Mouse (Mus musculus) hindbrain, embryonic 14.5 days (tissue): ENCODE measurements around the gene Inafm2. TPM values are rescaled to one million over a fixed set of nuclear protein-coding genes. Genes with fewer than 3 reads are reported as not detected.
A peak's percentile ranks its signal among the peaks of the same experiment; 100 is the strongest.

ENCODE experiments used
- ATAC-seq: fragments of 200-750 bp; cut with Nextera tagmentation; 2 replicates; pipeline ENCODE4 v1.8.0; 2017; ENCODE audit warnings: moderate number of reproducible peaks, mild to moderate bottlenecking, moderate TSS enrichment, moderate library complexity; ENCODE audit not compliant: low FRiP score
- DNase-seq: peaks from one replicate; pipeline ENCODE4 v3.0.0-alpha.2; 2015; ENCODE audit warnings: low spot score
- H3K27ac ChIP-seq: fragments of 300-500 bp; sonication (generic); 2 replicates; pipeline ENCODE4 v1.5.1; 2014; ENCODE audit warnings: mild to moderate bottlenecking, moderate library complexity
- H3K27me3 ChIP-seq: fragments of 300-500 bp; sonication (generic); 2 replicates; pipeline ENCODE4 v1.6.1; 2014; ENCODE audit warnings: mild to moderate bottlenecking, low read length, mixed read lengths; ENCODE audit not compliant: control insufficient read depth, insufficient read depth
- H3K36me3 ChIP-seq: fragments of 300-500 bp; sonication (generic); replicated peaks from 2 replicates; pipeline ENCODE4 v1.6.1; 2014; ENCODE audit not compliant: control insufficient read depth, insufficient read depth
- H3K4me1 ChIP-seq: fragments of 300-500 bp; sonication (generic); replicated peaks from 2 replicates; pipeline ENCODE4 v1.6.1; 2014; ENCODE audit warnings: antibody characterized with exemption, low read length, mixed read lengths; ENCODE audit not compliant: control insufficient read depth, insufficient read depth
- H3K4me2 ChIP-seq: fragments of 300-500 bp; sonication (generic); replicated peaks from 2 replicates; pipeline ENCODE4 v1.6.1; 2014; ENCODE audit warnings: mild to moderate bottlenecking, moderate library complexity
- H3K4me3 ChIP-seq: fragments of 300-500 bp; sonication (generic); replicated peaks from 2 replicates; pipeline ENCODE4 v1.5.1; 2014; ENCODE audit warnings: mild to moderate bottlenecking, low read length
- H3K9ac ChIP-seq: fragments of 300-500 bp; sonication (generic); 2 replicates; pipeline ENCODE4 v1.6.1; 2014
- H3K9me3 ChIP-seq: fragments of 300-500 bp; sonication (generic); 2 replicates; pipeline ENCODE4 v1.6.1; 2016; ENCODE audit warnings: low read length; ENCODE audit not compliant: control insufficient read depth
- WGBS: fragments of 180-500 bp; shearing (Covaris S2); extraction: QIAGEN DNeasy Blood & Tissue Kit; methylation state at CpG from one replicate; pipeline ENCODE4 v1.1.7; 2014; 5-methylcytosine and 5-hydroxymethylcytosine counted together
- polyA plus RNA-seq: library from polyadenylated mRNA; unstranded; fragments of >200 nt; fragmentation: Nextera tagmentation; extraction: Ambion mirVana; gene quantifications from 2 replicates; pipeline ENCODE4 v1.2.1, GENCODE M21; 2014

Inafm2 gene
- polyA plus RNA-seq, 1 experiment from 2014 or later, result 30.6 TPM

DNA sequence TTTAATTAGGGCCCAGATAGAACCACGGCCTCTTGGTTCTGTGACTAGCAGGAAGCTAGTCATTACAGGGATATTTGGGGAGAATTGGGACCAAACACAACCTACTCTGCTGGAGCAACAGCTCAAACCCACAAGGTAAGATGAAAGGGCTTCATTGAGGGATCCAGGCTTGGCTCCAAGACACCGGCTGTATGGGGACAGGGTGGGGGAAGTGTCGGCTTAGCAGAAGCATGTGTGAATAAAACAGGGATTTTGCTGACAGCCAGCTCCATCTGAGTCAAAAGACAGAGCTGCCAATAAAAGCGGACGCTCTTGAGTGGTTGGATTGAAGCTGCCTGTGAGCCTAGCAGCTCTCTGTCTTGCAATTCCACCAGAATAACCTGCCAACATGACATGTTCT, 12.2 kb upstream of the Inafm2 start:
- Histone ChIP-seq H3K4me3 (no peak overlapping the region), H3K9me3 (no peaks in the 10 kb centered on the region), H3K36me3 (no peaks in the 10 kb centered on the region), H3K4me1 (no peaks in the 10 kb centered on the region), H3K9ac (no peak overlapping the region), H3K4me2 (no peak overlapping the region), H3K27ac (no peak overlapping the region), H3K27me3 (peaks cover 14% of the 10 kb centered on the region; the same call in 1 of the 2 replicates)
- 59% methylated on average over 5 of the region's 5 CpGs for WGBS
- DNase-seq (no peak), ATAC-seq (no peak)

- no peak overlapping the region for H3K4me3 ChIP-seq
- H3K27me3 ChIP-seq, result peaks cover 4% of the 10 kb centered on the region
- H3K9me3 ChIP-seq, result no peaks in the 10 kb centered on the region
- no peaks in the 10 kb centered on the region for H3K36me3 ChIP-seq
- no peak overlapping the region for H3K27ac ChIP-seq
- WGBS, result 70% methylated on average over 3 of the region's 3 CpGs
- ATAC-seq, result no peak
- peaks cover 9% of the 10 kb centered on the region; the same call in 1 of the 2 replicates for H3K4me1 ChIP-seq
- no peak overlapping the region for H3K4me2 ChIP-seq
- no peak overlapping the region for H3K9ac ChIP-seq
- DNase-seq, result no peak
These were observed 5.2 kb upstream of the Inafm2 start for GRCm38 (mm10) chr2:118740341-118740740.

DNA sequence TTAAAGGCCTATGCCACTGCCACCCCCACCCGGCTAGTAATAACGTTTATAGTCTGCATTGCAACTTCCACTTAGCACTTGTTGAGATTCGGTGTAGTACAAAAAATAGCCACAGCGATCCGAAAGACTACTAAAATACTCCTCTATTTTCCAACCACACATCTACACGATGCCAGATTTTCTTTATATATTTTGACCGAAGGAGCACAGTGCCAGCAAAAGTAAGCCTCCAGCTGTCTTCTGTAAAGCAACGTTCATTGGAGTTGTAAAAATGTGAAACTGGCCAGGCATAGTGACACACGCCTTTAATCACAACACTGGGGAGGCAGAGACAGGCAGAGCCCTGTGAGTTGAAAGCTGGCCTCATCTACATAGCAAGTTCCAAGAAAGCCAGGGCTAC, 4.4 kb upstream of the Inafm2 start:
- Histone ChIP-seq H3K36me3 (no peaks in the 10 kb centered on the region), H3K4me2 (no peak overlapping the region), H3K9me3 (no peaks in the 10 kb centered on the region), H3K4me3 (no peak overlapping the region), H3K27me3 (peaks cover 4% of the 10 kb centered on the region), H3K9ac (no peak overlapping the region), H3K27ac (no peak overlapping the region), H3K4me1 (peaks cover 9% of the 10 kb centered on the region; the same call in 1 of the 2 replicates)
- DNase-seq, result no peak
- 77% methylated on average over 9 of the region's 9 CpGs for WGBS
- ATAC-seq, result no peak

GRCm38 (mm10) chr2:118743261-118743943, 2.2 kb upstream of the Inafm2 start:
- H3K36me3 ChIP-seq, result no peaks in the 10 kb centered on the region
- H3K9me3 ChIP-seq, result no peaks in the 10 kb centered on the region
- H3K27me3 ChIP-seq, result peaks cover 4% of the 10 kb centered on the region
- no peak overlapping the region for H3K4me3 ChIP-seq
- H3K27ac ChIP-seq, result no peak overlapping the region
- no peak for ATAC-seq
- peak; percentile 79 for DNase-seq
- H3K4me2 ChIP-seq, result no peak overlapping the region; the same call in 1 of the 2 replicates
- no peak overlapping the region for H3K9ac ChIP-seq
- WGBS, result 22% methylated on average over 8 of the region's 8 CpGs
- H3K4me1 ChIP-seq, result peaks cover 24% of the 10 kb centered on the region

DNA sequence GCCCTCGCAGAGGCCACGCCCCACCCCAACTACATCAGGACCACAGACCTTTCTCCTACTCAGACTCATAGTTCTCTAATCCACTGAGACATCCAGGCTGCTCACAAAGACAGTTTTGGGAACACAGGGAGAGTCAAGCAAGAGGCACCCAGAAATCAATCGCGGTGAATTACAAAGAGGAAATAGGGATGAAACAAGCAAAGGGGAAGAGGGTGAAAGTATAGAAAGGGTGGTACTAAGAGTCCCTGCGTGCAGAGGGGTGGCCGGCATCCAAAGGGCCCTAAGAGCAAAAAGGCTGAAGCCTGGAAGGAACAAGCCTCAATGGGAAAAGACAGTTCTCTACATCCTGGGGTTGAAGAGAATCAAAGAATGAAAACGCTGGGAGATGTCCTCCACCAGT, 937 bp upstream of the Inafm2 start:
- peaks cover 4% of the 10 kb centered on the region for H3K27me3 ChIP-seq
- DNase-seq, result no peak
- no peak for ATAC-seq
- H3K9ac ChIP-seq, result no peak overlapping the region
- no peaks in the 10 kb centered on the region for H3K36me3 ChIP-seq
- peaks cover 36% of the 10 kb centered on the region for H3K4me1 ChIP-seq
- 8% methylated on average over 7 of the region's 7 CpGs for WGBS
- no peak overlapping the region for H3K27ac ChIP-seq
- peak overlapping the region; percentile 84 for H3K4me2 ChIP-seq
- H3K4me3 ChIP-seq, result peak overlapping the region; percentile 89
- no peaks in the 10 kb centered on the region for H3K9me3 ChIP-seq

DNA sequence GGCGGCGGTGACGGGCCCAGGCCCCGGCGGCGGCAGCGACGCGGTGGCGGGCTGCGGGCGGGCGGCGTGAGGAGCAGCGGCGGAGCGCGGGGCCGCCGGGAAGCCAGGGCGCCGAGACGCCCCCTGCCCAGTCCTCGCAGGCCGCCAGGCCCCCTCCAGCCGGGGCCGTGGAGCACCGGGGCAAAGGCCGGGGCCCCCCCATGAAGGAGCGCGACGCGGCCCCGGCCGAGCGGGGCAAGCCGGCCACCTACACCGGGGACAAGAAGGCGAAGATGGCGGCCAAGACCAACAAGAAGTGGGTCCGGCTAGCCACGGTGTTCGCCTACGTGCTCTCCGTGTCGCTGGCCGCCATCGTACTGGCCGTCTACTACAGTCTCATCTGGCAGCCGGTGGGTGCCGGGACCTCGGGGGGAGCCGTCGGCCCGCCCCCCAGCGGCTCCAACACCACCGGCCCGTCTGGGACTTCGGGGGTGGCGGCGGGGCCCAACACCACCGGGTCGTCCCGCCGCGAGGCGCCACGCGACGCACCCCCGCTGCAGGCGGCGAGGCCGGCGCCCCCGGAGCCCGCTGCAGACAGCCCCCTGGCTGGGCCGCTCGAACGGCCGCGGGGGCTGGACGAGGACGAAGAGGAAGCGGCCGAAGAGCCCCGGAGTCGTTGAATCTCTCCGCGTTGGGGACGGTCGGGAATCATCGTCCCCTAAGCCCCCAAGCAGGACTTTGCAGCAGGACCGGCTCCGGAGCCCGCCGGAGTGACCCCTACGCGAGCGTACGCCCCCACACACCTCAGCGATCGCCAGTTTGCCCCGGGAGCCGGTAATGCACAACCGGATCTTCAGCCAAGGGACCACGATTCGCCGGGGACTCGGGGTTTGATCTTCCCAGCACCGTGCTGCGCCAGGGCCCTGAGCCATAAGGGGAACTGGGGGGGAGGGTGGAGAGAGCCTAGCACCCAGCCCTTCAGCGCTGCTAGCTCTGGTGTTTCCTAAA, 650 bp downstream of the Inafm2 start:
- WGBS, result under 1% methylated on average over 100 of the region's 113 CpGs
- H3K4me1 ChIP-seq, result peaks cover 48% of the 10 kb centered on the region
- H3K27ac ChIP-seq, result peak overlapping the region; percentile 75
- H3K4me3 ChIP-seq, result peak overlapping the region; percentile 89
- H3K36me3 ChIP-seq, result no peaks in the 10 kb centered on the region
- H3K4me2 ChIP-seq, result peak overlapping the region; percentile 84
- peak overlapping the region; percentile 94 for H3K9ac ChIP-seq
- H3K27me3 ChIP-seq, result peaks cover 4% of the 10 kb centered on the region; the same call in 1 of the 2 replicates
- no peaks in the 10 kb centered on the region for H3K9me3 ChIP-seq
- DNase-seq (no peak), ATAC-seq (peak; percentile 36)

DNA sequence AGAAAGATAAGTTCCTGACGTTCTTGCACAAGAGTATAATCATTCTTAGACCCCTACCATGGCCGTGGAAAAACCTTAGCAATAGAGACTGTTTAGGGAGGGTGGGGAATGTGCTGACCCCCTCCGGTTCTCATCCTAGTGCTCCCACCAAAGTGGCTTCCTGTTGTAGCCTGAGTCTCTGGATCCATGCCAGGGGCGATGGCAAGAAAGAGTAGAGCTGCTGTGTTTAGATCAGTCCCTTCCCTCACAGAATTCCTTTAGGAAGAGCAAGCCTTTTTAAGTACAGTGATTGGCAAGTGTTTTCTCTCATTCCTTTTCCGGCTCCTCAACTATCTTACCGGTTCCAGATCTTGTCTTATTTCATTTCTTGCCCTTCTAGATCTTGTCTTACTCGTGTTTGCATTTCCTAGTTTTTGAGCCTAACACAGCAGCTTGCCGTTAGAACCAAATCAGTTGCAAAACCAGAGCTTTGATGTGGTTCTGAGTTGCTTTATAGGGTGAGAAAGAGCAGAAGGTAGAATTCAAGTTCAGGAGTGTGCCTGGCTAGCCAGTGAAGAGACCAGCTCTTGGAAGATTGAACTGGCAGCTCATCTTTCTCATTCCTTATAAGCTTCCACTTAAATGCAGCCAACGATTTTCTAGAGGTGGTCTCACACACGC, 1.9 kb downstream of the Inafm2 start:
- peak overlapping the region; percentile 89 for H3K4me3 ChIP-seq
- H3K27me3 ChIP-seq, result peaks cover 4% of the 10 kb centered on the region; the same call in 1 of the 2 replicates
- no peaks in the 10 kb centered on the region for H3K9me3 ChIP-seq
- H3K27ac ChIP-seq, result no peak overlapping the region
- ATAC-seq (no peak), DNase-seq (peak; percentile 58)
- peaks cover 48% of the 10 kb centered on the region for H3K4me1 ChIP-seq
- peak overlapping the region; percentile 94 for H3K9ac ChIP-seq
- H3K36me3 ChIP-seq, result no peaks in the 10 kb centered on the region
- H3K4me2 ChIP-seq, result peak overlapping the region; percentile 84
- WGBS, result 38% methylated on average over 10 of the region's 10 CpGs

GRCm38 (mm10) chr2:118749341-118749884, 3.9 kb downstream of the Inafm2 start:
- no peak for ATAC-seq
- WGBS, result 13% methylated on average over 10 of the region's 10 CpGs
- Histone ChIP-seq H3K4me2 (peak overlapping the region; percentile 24), H3K4me1 (peaks cover 47% of the 10 kb centered on the region), H3K9ac (peak overlapping the region; percentile 24), H3K9me3 (no peaks in the 10 kb centered on the region), H3K27me3 (peaks cover 2% of the 10 kb centered on the region; the same call in 1 of the 2 replicates), H3K27ac (no peak overlapping the region), H3K4me3 (no peak overlapping the region), H3K36me3 (no peaks in the 10 kb centered on the region)
- DNase-seq, result no peak
